Mouse (Mus musculus): Measurements from ENCODE around the gene Olfr736. TPM values are rescaled to one million over a fixed set of nuclear protein-coding genes. Genes with fewer than 3 reads are reported as not detected.

Gene Olfr736
- polyA plus RNA-seq, 1 experiment, result not detected

GRCm38 (mm10) chr14:50363561-50363960 lies 17.4 kb upstream of the Olfr736 start:
- H3K79me3 ChIP-seq (ENCODE audit: low read depth), result no peaks in the 10 kb centered on the region
- H3ac ChIP-seq (ENCODE audit: control insufficient read depth, insufficient read length, low read depth), result no peak overlapping the region
- no peaks in the 10 kb centered on the region for H3K27me3 ChIP-seq (ENCODE audit: control insufficient read depth, insufficient read depth, insufficient read length)
- H3K36me3 ChIP-seq (ENCODE audit: control insufficient read depth, insufficient read depth), result no peaks in the 10 kb centered on the region
- no peak for TF ChIP-seq USF1 (IDR thresholded peaks at IDR 0.05; ENCODE audit: low read depth)
- TF ChIP-seq MYOG (IDR thresholded peaks at IDR 0.05; ENCODE audit: control insufficient read depth, extremely low read depth, insufficient read length), result no peak
- TF ChIP-seq CTCF (IDR thresholded peaks at IDR 0.05; ENCODE audit: control insufficient read depth, insufficient read depth, insufficient read length), result no peak
- no peak for TF ChIP-seq MAX (IDR thresholded peaks at IDR 0.05)
- no peak for TF ChIP-seq MYOD1 (IDR thresholded peaks at IDR 0.05; ENCODE audit: control insufficient read depth, insufficient read length, low read depth)
- no peak for TF ChIP-seq CEBPB (IDR thresholded peaks at IDR 0.05; ENCODE audit: low read depth)
- H3K79me2 ChIP-seq (ENCODE audit: control insufficient read depth, insufficient read depth), result no peaks in the 10 kb centered on the region
- H3K4me3 ChIP-seq (ENCODE audit: insufficient read depth, poor library complexity, severe bottlenecking), result no peak overlapping the region

GRCm38 (mm10) chr14:50407268-50407667 lies 26.3 kb downstream of the Olfr736 start, which contains the start of gene Olfr738:
TSS of gene Olfr738 (plus strand) at chr14:50407568.
- TF ChIP-seq MYOD1 (IDR thresholded peaks at IDR 0.05; ENCODE audit: control insufficient read depth, insufficient read length, low read depth), result no peak

GRCm38 (mm10) chr14:50418326-50418725 lies 37.4 kb downstream of the Olfr736 start, which contains the start of gene Olfr739:
TSS of gene Olfr739 (plus strand) at chr14:50418626.
- Histone ChIP-seq H3K36me3 (ENCODE audit: control insufficient read depth, insufficient read depth) (no peaks in the 10 kb centered on the region), H3K27me3 (ENCODE audit: control insufficient read depth, insufficient read depth, insufficient read length) (no peaks in the 10 kb centered on the region), H3K4me3 (ENCODE audit: insufficient read depth, poor library complexity, severe bottlenecking) (no peak within 1 kb of the TSS), H3K79me2 (ENCODE audit: control insufficient read depth, insufficient read depth) (no peaks in the 10 kb centered on the region), H3K79me3 (ENCODE audit: low read depth) (no peaks in the 10 kb centered on the region), H3ac (ENCODE audit: control insufficient read depth, insufficient read length, low read depth) (no peak within 1 kb of the TSS)
- TF ChIP-seq FOSL1 (IDR thresholded peaks at IDR 0.05; ENCODE audit: insufficient read depth, low read length, poor library complexity, severe bottlenecking) (no peak), USF1 (IDR thresholded peaks at IDR 0.05; ENCODE audit: low read depth) (no peak), CEBPB (IDR thresholded peaks at IDR 0.05; ENCODE audit: low read depth) (no peak), MAX (IDR thresholded peaks at IDR 0.05) (no peak), MYOG (IDR thresholded peaks at IDR 0.05; ENCODE audit: control insufficient read depth, extremely low read depth, insufficient read length) (no peak), CTCF (IDR thresholded peaks at IDR 0.05; ENCODE audit: control insufficient read depth, insufficient read depth, insufficient read length) (no peak), MYOD1 (IDR thresholded peaks at IDR 0.05; ENCODE audit: control insufficient read depth, insufficient read length, low read depth) (no peak)

More at GRCm38 (mm10) chr14:50407268-50407667, 26.3 kb downstream of the Olfr736 start, which contains the start of gene Olfr738:
- Histone ChIP-seq H3K4me3 (ENCODE audit: insufficient read depth, poor library complexity, severe bottlenecking) (no peak within 1 kb of the TSS), H3K79me2 (ENCODE audit: control insufficient read depth, insufficient read depth) (no peaks in the 10 kb centered on the region), H3ac (ENCODE audit: control insufficient read depth, insufficient read length, low read depth) (no peak within 1 kb of the TSS), H3K36me3 (ENCODE audit: control insufficient read depth, insufficient read depth) (no peaks in the 10 kb centered on the region), H3K27me3 (ENCODE audit: control insufficient read depth, insufficient read depth, insufficient read length) (no peaks in the 10 kb centered on the region), H3K79me3 (ENCODE audit: low read depth) (no peaks in the 10 kb centered on the region)

Other genes with a start within 250 kb of the Olfr736 start
- not detected for gene Olfr728, start 238.5 kb upstream of the Olfr736 start, polyA plus RNA-seq (2012; fragmentation: generic; extraction: Trizol)
- not detected for gene Olfr729, start 228.3 kb upstream of the Olfr736 start, polyA plus RNA-seq (2012; fragmentation: generic; extraction: Trizol)
- gene Olfr730, start 193.0 kb upstream of the Olfr736 start, polyA plus RNA-seq (2012; fragmentation: generic; extraction: Trizol), result not detected
- gene Olfr731, start 139.3 kb upstream of the Olfr736 start, polyA plus RNA-seq (2012; fragmentation: generic; extraction: Trizol), result not detected
- gene Olfr732, start 97.0 kb upstream of the Olfr736 start, polyA plus RNA-seq (2012; fragmentation: generic; extraction: Trizol), result not detected
- gene Olfr733, start 79.6 kb upstream of the Olfr736 start, polyA plus RNA-seq (2012; fragmentation: generic; extraction: Trizol), result not detected
- gene Olfr734, start 54.4 kb upstream of the Olfr736 start, polyA plus RNA-seq (2012; fragmentation: generic; extraction: Trizol), result not detected
- not detected for gene Olfr735, start 32.3 kb upstream of the Olfr736 start, polyA plus RNA-seq (2012; fragmentation: generic; extraction: Trizol)
- gene Tlr11, start 23.2 kb upstream of the Olfr736 start, polyA plus RNA-seq (2012; fragmentation: generic; extraction: Trizol), result not detected
- gene Olfr738, start 26.4 kb downstream of the Olfr736 start, polyA plus RNA-seq (2012; fragmentation: generic; extraction: Trizol), result not detected
- not detected for gene Olfr739, start 37.5 kb downstream of the Olfr736 start, polyA plus RNA-seq (2012; fragmentation: generic; extraction: Trizol)
- not detected for gene Olfr740, start 64.4 kb downstream of the Olfr736 start, polyA plus RNA-seq (2012; fragmentation: generic; extraction: Trizol)
- gene Olfr741, start 91.6 kb downstream of the Olfr736 start, polyA plus RNA-seq (2012; fragmentation: generic; extraction: Trizol), result not detected
- gene Olfr742, start 122.4 kb downstream of the Olfr736 start, polyA plus RNA-seq (2012; fragmentation: generic; extraction: Trizol), result not detected
- not detected for gene Olfr743, start 140.7 kb downstream of the Olfr736 start, polyA plus RNA-seq (2012; fragmentation: generic; extraction: Trizol)
- gene Olfr744, start 233.7 kb downstream of the Olfr736 start, polyA plus RNA-seq (2012; fragmentation: generic; extraction: Trizol), result not detected

All from C2C12 (cell line).